Mouse (Mus musculus) embryonic fibroblast, embryonic 13.5 days (primary cell): Measurements from ENCODE around the gene Hspg2.

ENCODE experiments used
- CTCF ChIP-seq: IDR thresholded peaks from 2 replicates; pipeline ENCODE4 v1.5.1; 2011; ENCODE audit warnings: mild to moderate bottlenecking, control low read depth, low read length, moderate library complexity, borderline replicate concordance; ENCODE audit not compliant: insufficient read depth
- POLR2A ChIP-seq: IDR thresholded peaks from 2 replicates; pipeline ENCODE4 v1.6.1; 2011; ENCODE audit warnings: low read depth, mild to moderate bottlenecking, control low read depth, low read length, moderate library complexity

DNA sequence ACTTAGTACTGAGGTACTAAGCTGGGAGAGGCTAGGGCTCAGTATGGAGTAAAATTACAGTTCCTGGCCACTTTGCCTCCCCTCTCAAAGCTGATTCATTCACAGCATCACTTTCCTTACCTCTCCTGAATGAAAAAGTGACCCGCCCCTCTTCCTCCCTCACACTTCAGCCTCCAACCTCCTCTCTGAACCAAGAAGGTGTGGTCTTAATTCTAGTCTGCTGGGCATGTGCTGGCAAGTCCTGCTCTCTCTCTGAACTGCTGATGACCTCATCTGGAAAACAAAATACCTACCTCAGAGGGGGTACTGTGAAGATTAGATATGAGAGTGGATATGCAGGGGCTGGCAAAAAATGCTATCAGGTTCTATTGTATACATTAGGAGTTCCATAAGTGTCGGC, 19.4 kb upstream of the Hspg2 start:
- TF ChIP-seq CTCF (no peak), POLR2A (no peak)
